Mouse (Mus musculus) CD4-positive helper T cell, adult 2 months (primary cell): ENCODE results near the gene Zfp976.
"Not testable (repeated sequence)": the region's sequence is repeated elsewhere in the genome, so short reads cannot be mapped to it uniquely, and the experiment has no call there.

ENCODE experiments used
- DNase-seq: peaks from one replicate; pipeline ENCODE4 v3.0.0-alpha.2; 2012; ENCODE audit warnings: low read depth, missing footprints, low spot score

The Zfp976 gene

DNA sequence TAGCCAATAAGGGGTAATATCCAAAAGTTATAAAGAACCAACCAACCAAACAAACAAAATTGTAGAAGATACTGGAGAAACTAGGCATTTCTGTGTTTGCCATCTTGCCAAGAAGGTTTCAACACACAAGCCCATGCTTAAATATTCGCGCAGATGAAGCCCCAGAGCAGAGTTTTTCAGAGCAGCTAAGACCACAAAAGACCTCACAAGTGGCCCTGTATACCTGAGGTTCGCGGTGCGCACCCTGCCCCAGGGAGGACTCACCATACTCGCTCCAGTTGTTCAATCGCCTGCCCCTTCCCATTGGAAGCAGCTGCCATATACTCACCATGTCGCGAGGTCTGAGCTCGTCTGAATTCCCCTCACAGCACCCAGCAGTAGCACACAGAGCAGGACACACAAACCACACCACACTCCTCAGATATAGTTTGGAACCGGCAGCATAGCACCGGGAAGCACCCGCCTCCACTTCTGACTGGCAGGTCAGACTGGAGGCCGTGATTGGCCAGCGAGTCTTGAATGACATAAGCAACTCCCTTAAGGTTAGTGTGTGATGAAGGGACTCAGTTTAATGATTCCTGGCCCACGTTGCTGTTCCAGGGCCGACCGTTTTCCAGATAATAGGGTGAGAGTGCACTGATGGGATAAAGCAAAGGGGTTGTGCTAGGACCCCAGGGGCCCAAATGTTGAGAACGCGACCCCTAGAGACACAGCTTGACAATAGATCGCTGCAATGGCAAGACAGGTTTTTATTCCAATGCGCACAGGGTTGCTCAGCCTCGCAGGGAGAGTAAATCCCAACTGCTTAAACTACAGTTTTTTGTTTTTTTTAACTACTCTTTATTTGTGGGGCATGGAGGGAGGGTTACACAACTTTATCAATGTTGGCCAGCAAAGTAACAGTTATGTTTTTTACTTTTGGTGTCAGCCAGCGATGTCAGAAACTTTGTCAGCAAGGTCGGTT lies at the start of gene Zfp976:
Zfp976 (minus strand) TSS at position 437 of the 964 bp plus-strand sequence.
- DNase-seq = peak; percentile 11

GRCm38 (mm10) chr7:42680081-42680480 lies 37.7 kb upstream of the Zfp976 start:
- not testable (repeated sequence) for DNase-seq

DNA sequence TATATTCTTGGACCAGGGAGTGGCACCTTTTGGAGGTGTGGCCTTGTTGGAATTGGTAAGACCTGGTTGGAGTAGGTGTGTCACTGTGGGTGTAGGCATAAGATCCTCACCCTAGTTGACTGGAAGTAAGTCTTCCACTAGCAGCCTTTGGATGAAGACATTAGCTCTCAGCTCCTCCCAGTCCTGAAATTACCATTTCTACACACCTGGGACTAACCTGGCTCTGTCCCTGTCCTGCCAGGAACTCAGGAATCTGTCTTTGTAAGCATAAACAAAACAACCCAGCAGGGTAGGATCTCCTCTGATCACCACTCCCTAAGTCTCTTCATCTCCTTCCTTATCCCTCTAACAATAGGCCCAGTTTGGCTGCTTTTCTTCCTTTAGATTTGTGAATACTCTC lies 37.3 kb upstream of the Zfp976 start:
- not testable (repeated sequence) for DNase-seq

GRCm38 (mm10) chr7:42660140-42660539 lies 17.8 kb upstream of the Zfp976 start:
- peak; percentile 12 for DNase-seq

DNA sequence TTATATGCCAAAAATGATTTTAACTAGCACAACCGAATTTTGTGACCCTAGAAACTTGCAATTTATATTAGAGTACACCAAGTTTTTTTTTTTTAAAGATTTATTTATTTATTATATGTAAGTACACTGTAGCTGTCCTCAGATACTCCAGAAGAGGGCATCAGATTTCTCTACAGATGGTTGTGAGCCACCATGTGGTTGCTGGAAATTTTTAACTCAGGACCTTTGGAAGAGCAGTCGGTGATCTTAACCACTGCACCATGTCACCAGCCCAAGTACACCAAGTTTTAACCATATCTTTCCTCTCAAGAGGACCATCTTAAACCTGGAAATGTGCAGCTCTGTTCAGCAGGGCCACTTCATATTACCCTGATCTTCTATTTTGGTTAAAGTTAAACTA lies 12.8 kb upstream of the Zfp976 start:
- DNase-seq = not testable (repeated sequence)

DNA sequence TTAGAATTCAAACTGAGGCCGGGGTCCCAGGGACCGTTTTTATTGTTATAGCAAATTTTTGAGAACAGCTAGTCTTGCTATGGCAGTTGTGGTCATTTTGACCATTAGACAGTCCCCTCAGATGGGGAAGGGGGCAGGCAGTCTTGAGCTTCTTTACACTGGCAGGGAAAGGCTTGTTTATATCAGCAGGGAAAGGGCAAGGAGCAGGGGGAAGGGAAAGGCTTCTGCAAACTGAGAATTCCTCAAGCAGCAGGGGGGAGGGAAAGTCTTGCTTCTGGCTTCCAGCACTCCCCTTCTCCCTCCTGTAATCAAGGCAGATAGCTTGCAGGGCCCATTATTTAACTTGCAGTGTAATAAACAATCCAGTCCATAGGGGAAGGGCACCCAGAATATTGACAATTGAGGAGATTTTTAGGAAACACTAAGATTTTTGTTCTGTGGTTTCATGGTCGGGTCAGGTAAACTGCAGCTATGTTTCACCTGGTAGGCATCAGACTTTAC lies 782 bp upstream of the Zfp976 start:
- not testable (repeated sequence) for DNase-seq

GRCm38 (mm10) chr7:42631031-42631430 lies 11.4 kb downstream of the Zfp976 start:
- DNase-seq = not testable (repeated sequence)

- peak; percentile 3 for DNase-seq
Measured at GRCm38 (mm10) chr7:42595666-42596065, 46.7 kb downstream of the Zfp976 start.

DNA sequence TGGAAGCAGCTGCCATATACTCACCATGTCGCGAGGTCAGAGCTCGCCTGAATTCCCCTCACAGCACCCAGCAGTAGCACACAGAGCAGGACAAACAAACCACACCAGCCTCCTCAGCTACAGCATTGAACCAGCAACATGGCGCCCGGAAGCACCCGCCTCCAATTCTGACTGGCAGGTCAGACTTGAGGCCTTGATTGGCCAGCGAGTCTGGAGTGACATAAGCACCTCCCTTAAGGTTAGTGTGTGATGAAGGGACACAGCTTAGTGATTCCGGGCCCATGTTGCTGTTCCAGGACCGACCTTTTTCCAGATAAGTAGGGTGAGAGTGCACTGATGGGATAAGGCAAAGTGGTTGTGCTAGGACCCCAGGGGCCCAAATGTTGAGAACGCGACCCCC lies 50.0 kb downstream of the Zfp976 start, which contains the start of gene Zfp977:
Zfp977 (minus strand) TSS at position 135 of the 400 bp plus-strand sequence.
- DNase-seq = not testable (repeated sequence)

GRCm38 (mm10) chr7:42591311-42591710 lies 51.1 kb downstream of the Zfp976 start:
- DNase-seq = not testable (repeated sequence)

GRCm38 (mm10) chr7:42578488-42578887 lies 63.9 kb downstream of the Zfp976 start, which contains the start of gene Gm21028:
TSS of gene Gm21028 (minus strand) at chr7:42578588.
- no peak for DNase-seq
